12 mouse cellular contexts compared by ENCODE assay signal in genomic region chr5:149377253-149377652, GRCm38 (mm10). TPM values are rescaled to one million over a fixed set of nuclear protein-coding genes. Genes with fewer than 3 reads are reported as not detected.
DNase-seq lines count a peak whose midpoint lies in the region; ATAC-seq and TF ChIP-seq lines count a peak whose summit lies in the region.
"Had no signal": no experiment of that assay in that cellular context is flagged by ENCODE, and none has a peak within 500 bp of the region (broad histone marks: within the 10 kb centered on the region; RNA-seq: fewer than 3 reads in every experiment).

No protein-coding gene starts in this region.

- 22% methylated on average over 6 of the region's 6 CpGs for whole genome bisulfite sequencing in heart, adult 2 months
- 8% methylated on average over 6 of the region's 6 CpGs for WGBS in lung, embryonic 14.5 days
- 36% methylated on average over 6 of the region's 6 CpGs for WGBS in embryonic facial prominence, embryonic 10.5 days
- 10% methylated on average over 6 of the region's 6 CpGs for WGBS in intestine, embryonic 16.5 days

- no peak overlapping the region for H3K9ac ChIP-seq in heart, adult 2 months (ENCODE audit: low read depth, low read length)
- no peak overlapping the region for H3K9ac ChIP-seq in lung, embryonic 14.5 days
- H3K9ac ChIP-seq in intestine, embryonic 16.5 days (ENCODE audit: low read depth, low read length), result no peak overlapping the region

- TF ChIP-seq EP300 in heart, adult 2 months (IDR thresholded peaks at IDR 0.05; ENCODE audit: insufficient read depth, low read depth, low read length), result no peak

- TF ChIP-seq POLR2A in heart, adult 2 months (IDR thresholded peaks at IDR 0.05; ENCODE audit: insufficient read depth, low read depth, low read length), result no peak

- DNase-seq in heart, adult 2 months, result no peak
- DNase-seq in heart, postnatal 14 days, result no peak
- peak; percentile 48 for DNase-seq in lung, embryonic 14.5 days
- DNase-seq in lung, postnatal 10 days, result no peak
- DNase-seq in embryonic facial prominence, embryonic 10.5 days (ENCODE audit: low spot score), result peak; percentile 27
- no peak for DNase-seq in layer of hippocampus, adult 18-20 months (ENCODE audit: low spot score in 2 of 2)
- DNase-seq in cerebellum, adult 11 months, result no peak
- DNase-seq: gastrocnemius, postnatal 36 days; lung, postnatal 14 days; thymus, postnatal 14 days had no signal

- peaks cover 11% of the 10 kb centered on the region for H3K4me1 ChIP-seq in heart, adult 2 months (ENCODE audit: control insufficient read depth, insufficient read depth, low read length)
- H3K4me1 ChIP-seq in lung, embryonic 14.5 days (ENCODE audit: insufficient read depth), result peaks cover 20% of the 10 kb centered on the region
- H3K4me1 ChIP-seq in embryonic facial prominence, embryonic 10.5 days, result peaks cover 87% of the 10 kb centered on the region
- H3K4me1 ChIP-seq in intestine, embryonic 16.5 days (ENCODE audit: control insufficient read depth, insufficient read depth, low read length), result peaks cover 30% of the 10 kb centered on the region

- no peak overlapping the region for H3K4me3 ChIP-seq in heart, adult 2 months
- no peak overlapping the region for H3K4me3 ChIP-seq in lung, embryonic 14.5 days (ENCODE audit: low read depth, low read length)
- no peak overlapping the region for H3K4me3 ChIP-seq in embryonic facial prominence, embryonic 10.5 days
- no peak overlapping the region for H3K4me3 ChIP-seq in intestine, embryonic 16.5 days (ENCODE audit: low read length)

- TF ChIP-seq CTCF in heart, adult 2 months (IDR thresholded peaks at IDR 0.05), result no peak
- no peak for TF ChIP-seq CTCF in lung, embryonic 14.5 days (IDR thresholded peaks at IDR 0.05; ENCODE audit: low read depth)

- H3K4me2 ChIP-seq in lung, embryonic 14.5 days, result no peak overlapping the region
- H3K4me2 ChIP-seq in intestine, embryonic 16.5 days (ENCODE audit: low read depth, low read length), result no peak overlapping the region

- no peak for ATAC-seq in lung, embryonic 14.5 days (ENCODE audit: insufficient read depth)
- ATAC-seq in intestine, embryonic 16.5 days, result peak; percentile 16; the same call in 1 of the 2 replicates

- H3K36me3 ChIP-seq in heart, adult 2 months (ENCODE audit: control insufficient read depth, insufficient read depth, low read length), result no peaks in the 10 kb centered on the region
- H3K36me3 ChIP-seq in lung, embryonic 14.5 days (ENCODE audit: insufficient read depth), result no peaks in the 10 kb centered on the region
- H3K36me3 ChIP-seq in embryonic facial prominence, embryonic 10.5 days (replicated peaks), result no peaks in the 10 kb centered on the region
- H3K36me3 ChIP-seq in intestine, embryonic 16.5 days (ENCODE audit: control insufficient read depth, insufficient read depth, low read length), result no peaks in the 10 kb centered on the region

- H3K79me2 ChIP-seq in heart, adult 2 months (replicated peaks; ENCODE audit: control insufficient read depth, insufficient read depth, low read length), result no peaks in the 10 kb centered on the region

- intact Hi-C loops in heart, adult 2 months (cut with DNase I), result loop anchor here (5.0 kb wide), 4 partner anchors 35 to 570 kb away; partner anchors contain the start of gene Medag
- intact Hi-C loops in heart, postnatal 14 days (cut with DNase I), result loop anchor here (5.0 kb wide), 1 partner anchor 310 kb away; no protein-coding TSS in a partner anchor

- no peaks in the 10 kb centered on the region for H3K9me3 ChIP-seq in lung, embryonic 14.5 days (ENCODE audit: low read depth, low read length)
- no peaks in the 10 kb centered on the region for H3K9me3 ChIP-seq in embryonic facial prominence, embryonic 10.5 days
- H3K9me3 ChIP-seq in intestine, embryonic 16.5 days (ENCODE audit: control insufficient read depth, low read length), result no peaks in the 10 kb centered on the region

- H3K27me3 ChIP-seq in heart, adult 2 months (ENCODE audit: control insufficient read depth, insufficient read depth, low read length), result no peaks in the 10 kb centered on the region
- no peaks in the 10 kb centered on the region for H3K27me3 ChIP-seq in lung, embryonic 14.5 days (ENCODE audit: insufficient read depth, low read length)
- 0 out of 2 replicates have a peak, but pooled peaks cover 13% of the 10 kb centered on the region for H3K27me3 ChIP-seq in embryonic facial prominence, embryonic 10.5 days (replicated peaks; ENCODE audit: low read depth, poor library complexity, severe bottlenecking)
- H3K27me3 ChIP-seq in intestine, embryonic 16.5 days (replicated peaks; ENCODE audit: control insufficient read depth, insufficient read depth, low read length), result no peaks in the 10 kb centered on the region

- peak overlapping the region; percentile 36 for H3K27ac ChIP-seq in heart, adult 2 months
- H3K27ac ChIP-seq in lung, embryonic 14.5 days (ENCODE audit: low read depth), result peak overlapping the region; percentile 22; the same call in 1 of the 2 replicates
- H3K27ac ChIP-seq in embryonic facial prominence, embryonic 10.5 days (replicated peaks), result 0 out of 2 replicates have a peak overlapping the region, but pooled peaks have one; percentile 37
- H3K27ac ChIP-seq in intestine, embryonic 16.5 days (ENCODE audit: low read length), result peak overlapping the region; percentile 34

RNA-seq across cellular contexts. Expression of gene Medag, which starts 34.3 kb away (rescaled TPM):
- 10 to 100 TPM; 12.3 to 12.5 TPM for total RNA-seq in heart, adult 2 months (2021)
- 6.7 and 10.9 TPM in 2 replicates for polyA plus RNA-seq in heart, adult 2 months (2012; rRNA removed)
- 10 to 100 TPM; 14.1 to 16.1 TPM for total RNA-seq in heart, postnatal 14 days (2021)
- 1.2 and 1.6 TPM in 2 replicates for polyA plus RNA-seq in lung, embryonic 14.5 days (2014; fragmentation: Nextera tagmentation; extraction: Ambion mirVana)
- 0.17 and 0.38 TPM in 2 replicates for polyA plus RNA-seq in embryonic facial prominence, embryonic 10.5 days (2016; fragmentation: Nextera tagmentation; extraction: Ambion mirVana)
- polyA plus RNA-seq in intestine, embryonic 16.5 days (2015; fragmentation: Nextera tagmentation; extraction: Ambion mirVana), result 1.8 and 2.0 TPM in 2 replicates
- 1 to 10 TPM; 3.2 to 3.6 TPM for total RNA-seq in layer of hippocampus, adult 18-20 months (2021)
- total RNA-seq: neutrophil, adult 5-6 weeks had no signal

Comparison
In these comparisons a context has a peak if more than half of its experiments do, and no peak if none do; other contexts are left out.
1. DNase-seq: peak in lung, embryonic 14.5 days (single experiment) and embryonic facial prominence, embryonic 10.5 days (single experiment); none in heart, adult 2 months (0 of 2), heart, postnatal 14 days (0 of 2), lung, postnatal 10 days (single experiment), layer of hippocampus, adult 18-20 months (0 of 2) and cerebellum, adult 11 months (single experiment).
2. Peak in every context shown above with its lines, with median percentiles within 50 percentile points of each other: H3K27ac ChIP-seq.